Comparison of ENCODE assay signal across 18 mouse cellular contexts in the genomic region with DNA sequence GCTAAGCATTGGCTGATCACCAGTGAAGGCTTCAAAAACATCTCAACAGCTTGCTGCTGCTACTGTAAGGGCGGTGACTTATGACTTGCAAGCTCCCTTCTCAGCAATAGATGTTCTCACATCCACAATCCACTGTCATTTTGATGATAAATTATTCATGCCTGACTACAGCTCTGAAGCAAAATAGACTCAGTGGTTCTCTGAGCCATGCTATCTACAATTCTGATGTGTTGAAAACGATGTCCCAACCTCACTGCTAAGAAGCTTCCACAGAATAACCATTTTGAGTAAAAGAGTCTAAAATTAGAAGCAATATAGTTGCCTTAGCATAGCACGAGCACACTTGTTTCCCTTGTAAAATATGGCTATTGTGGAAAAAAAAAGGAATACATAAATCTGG.
DNase-seq lines count a peak whose midpoint lies in the region; ATAC-seq lines count a peak whose summit lies in the region.
"Had no signal": no experiment of that assay in that cellular context is flagged by ENCODE, and none has a peak within 500 bp of the region (broad histone marks: within the 10 kb centered on the region; RNA-seq: fewer than 3 reads in every experiment).

No protein-coding gene starts in this region.

- H3K4me3 ChIP-seq in midbrain, embryonic 14.5 days (replicated peaks; ENCODE audit: low read depth, low read length) = no peak overlapping the region
- H3K4me3 ChIP-seq: embryonic facial prominence, embryonic 10.5 days; embryonic facial prominence, embryonic 12.5 days; forebrain, embryonic 13.5 days had no signal

- WGBS in midbrain, embryonic 14.5 days = 73% methylated on average over 3 of the region's 3 CpGs

- no peak overlapping the region for H3K9ac ChIP-seq in midbrain, embryonic 14.5 days (replicated peaks; ENCODE audit: low read length)
- H3K9ac ChIP-seq: embryonic facial prominence, embryonic 12.5 days; forebrain, embryonic 13.5 days had no signal

- no peaks in the 10 kb centered on the region for H3K4me1 ChIP-seq in midbrain, embryonic 14.5 days (ENCODE audit: control insufficient read depth, insufficient read depth, low read length)
- H3K4me1 ChIP-seq: embryonic facial prominence, embryonic 10.5 days; embryonic facial prominence, embryonic 12.5 days; forebrain, embryonic 13.5 days had no signal

- ATAC-seq in frontal cortex, adult (ENCODE audit: low TSS enrichment) = peak; percentile 91
- no peak for ATAC-seq in midbrain, embryonic 14.5 days (ENCODE audit: low FRiP score, low TSS enrichment)
- ATAC-seq: forebrain, embryonic 13.5 days; forebrain, embryonic 16.5 days had no signal

- H3K27ac ChIP-seq in midbrain, embryonic 14.5 days (replicated peaks; ENCODE audit: low read depth, low read length) = no peak overlapping the region
- H3K27ac ChIP-seq: embryonic facial prominence, embryonic 10.5 days; embryonic facial prominence, embryonic 12.5 days; forebrain, embryonic 13.5 days had no signal

- H3K36me3 ChIP-seq in midbrain, embryonic 14.5 days (ENCODE audit: control insufficient read depth, insufficient read depth, low read length) = no peaks in the 10 kb centered on the region
- H3K36me3 ChIP-seq: embryonic facial prominence, embryonic 10.5 days; embryonic facial prominence, embryonic 12.5 days had no signal

- no peak overlapping the region for H3K4me2 ChIP-seq in midbrain, embryonic 14.5 days (ENCODE audit: low read length)
- H3K4me2 ChIP-seq: embryonic facial prominence, embryonic 12.5 days; forebrain, embryonic 13.5 days had no signal

- no peaks in the 10 kb centered on the region for H3K9me3 ChIP-seq in midbrain, embryonic 14.5 days (ENCODE audit: control insufficient read depth, low read length)
- H3K9me3 ChIP-seq: embryonic facial prominence, embryonic 10.5 days; embryonic facial prominence, embryonic 12.5 days; forebrain, embryonic 13.5 days had no signal

- H3K27me3 ChIP-seq in midbrain, embryonic 14.5 days (ENCODE audit: control insufficient read depth, insufficient read depth, low read length) = no peaks in the 10 kb centered on the region
- H3K27me3 ChIP-seq: embryonic facial prominence, embryonic 12.5 days; forebrain, embryonic 13.5 days had no signal

- no peak for DNase-seq in frontal cortex, postnatal 25 days (ENCODE audit: low spot score in 2 of 2)
- DNase-seq in retina, postnatal 1 day = peak; percentile 0
- DNase-seq in retina, embryonic 14.5 days (ENCODE audit: low spot score) = no peak
- peak; percentile 36 for DNase-seq in brain, adult 2 months (ENCODE audit: low read depth, low spot score)
- no peak for DNase-seq in midbrain, embryonic 14.5 days
- DNase-seq: adrenal gland, adult 2 months; adrenal gland, postnatal 10 days; adrenal gland, postnatal 25 days; cerebellum, adult 11-12 months; cerebellum, adult 2 months; cerebellum, adult 9-10 months; cerebellum, postnatal 10 days; cerebellum, postnatal 25 days had no signal

Comparison
In these comparisons a context has a peak if more than half of its experiments do, and no peak if none do; other contexts are left out.
1. DNase-seq: peak in retina, postnatal 1 day (single experiment) and brain, adult 2 months (single experiment); none in frontal cortex, postnatal 25 days (0 of 2), retina, embryonic 14.5 days (single experiment) and midbrain, embryonic 14.5 days (single experiment).